Mouse (Mus musculus) thymus, postnatal 4 days (tissue): ENCODE data around the gene Wnt1.
A peak's percentile ranks its signal among the peaks of the same experiment; 100 is the strongest.

Source experiments
- DNase-seq: peaks from one replicate; pipeline ENCODE4 v3.0.0; 2021

The Wnt1 gene

GRCm38 (mm10) chr15:98778191-98778770 is 11.4 kb upstream of the Wnt1 start:
- no peak for DNase-seq

DNA sequence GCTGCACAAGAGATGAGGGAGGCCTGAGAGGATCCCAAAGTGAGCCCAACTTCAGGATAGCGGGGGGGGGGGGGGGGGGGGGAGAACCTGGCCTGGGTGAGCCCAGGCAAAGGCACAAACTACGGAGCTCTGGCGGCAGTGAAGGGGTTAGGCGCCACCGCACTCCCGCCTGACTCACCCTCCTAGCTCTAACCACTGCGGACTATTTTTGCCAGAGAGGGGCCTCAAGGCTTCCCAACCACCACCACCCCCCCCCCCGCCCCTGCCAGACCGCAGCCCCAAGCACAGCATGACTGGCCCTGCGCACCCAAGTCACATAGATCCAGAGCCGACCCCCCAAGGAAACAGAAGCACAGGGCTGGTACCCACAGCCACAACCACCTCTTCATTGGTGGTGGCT is 10.9 kb upstream of the Wnt1 start:
- no peak for DNase-seq

DNA sequence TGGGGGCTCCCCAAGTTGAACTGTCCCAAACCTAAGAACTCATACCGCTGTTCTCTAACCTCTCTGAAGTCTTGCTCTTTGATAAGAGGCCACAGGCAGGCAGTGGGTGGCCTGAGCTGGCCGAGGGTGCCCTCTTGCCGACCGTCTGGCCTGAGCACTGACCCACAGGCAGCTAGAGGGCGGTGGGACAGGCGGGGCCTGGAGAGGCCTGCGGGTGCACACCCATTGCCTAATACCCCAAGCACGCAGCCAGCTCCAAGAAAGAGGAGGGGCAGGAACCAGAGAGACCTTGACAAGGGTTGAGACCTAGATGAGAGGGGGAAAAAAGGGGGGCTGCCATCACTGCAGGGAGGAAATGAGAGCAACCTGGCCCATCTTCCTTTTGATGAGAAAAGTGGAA is 9.6 kb upstream of the Wnt1 start:
- no peak for DNase-seq

- DNase-seq = peak; percentile 64
Measured at GRCm38 (mm10) chr15:98780573-98780972, 9.1 kb upstream of the Wnt1 start.

GRCm38 (mm10) chr15:98781166-98781565 is 8.5 kb upstream of the Wnt1 start:
- DNase-seq = no peak

GRCm38 (mm10) chr15:98785744-98786143 is 3.9 kb upstream of the Wnt1 start:
- DNase-seq = peak; percentile 71

- DNase-seq = no peak
Measured at GRCm38 (mm10) chr15:98787930-98788329, 1.7 kb upstream of the Wnt1 start.

GRCm38 (mm10) chr15:98788972-98789660 is 541 bp upstream of the Wnt1 start:
- no peak for DNase-seq

DNA sequence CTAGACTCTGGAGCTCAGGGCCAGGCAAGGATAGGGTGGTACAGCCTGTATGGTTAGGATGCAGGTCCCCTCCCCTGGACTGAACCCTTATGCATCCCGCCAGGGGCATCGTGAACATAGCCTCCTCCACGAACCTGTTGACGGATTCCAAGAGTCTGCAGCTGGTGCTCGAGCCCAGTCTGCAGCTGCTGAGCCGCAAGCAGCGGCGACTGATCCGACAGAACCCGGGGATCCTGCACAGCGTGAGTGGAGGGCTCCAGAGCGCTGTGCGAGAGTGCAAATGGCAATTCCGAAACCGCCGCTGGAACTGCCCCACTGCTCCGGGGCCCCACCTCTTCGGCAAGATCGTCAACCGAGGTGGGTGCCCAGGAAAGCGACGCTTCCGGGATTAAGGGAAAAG is 1.1 kb downstream of the Wnt1 start:
- peak; percentile 38 for DNase-seq

- DNase-seq = no peak
Measured at GRCm38 (mm10) chr15:98791221-98791620, 1.6 kb downstream of the Wnt1 start.

DNA sequence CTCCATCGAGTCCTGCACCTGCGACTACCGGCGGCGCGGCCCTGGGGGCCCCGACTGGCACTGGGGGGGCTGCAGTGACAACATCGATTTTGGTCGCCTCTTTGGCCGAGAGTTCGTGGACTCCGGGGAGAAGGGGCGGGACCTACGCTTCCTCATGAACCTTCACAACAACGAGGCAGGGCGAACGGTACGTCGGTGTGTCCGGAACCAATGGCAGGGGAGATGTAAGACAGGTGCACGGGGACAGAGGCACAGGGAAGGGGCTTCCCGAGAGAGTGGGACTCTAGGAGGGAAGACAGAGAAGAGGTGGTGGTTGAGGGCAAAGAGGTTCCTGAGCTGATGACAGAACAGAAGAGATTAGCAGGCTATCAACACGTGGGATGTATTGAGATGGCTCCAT is 2.1 kb downstream of the Wnt1 start:
- peak; percentile 42 for DNase-seq

GRCm38 (mm10) chr15:98792233-98793020 is 2.8 kb downstream of the Wnt1 start:
- peak; percentile 28 for DNase-seq

DNA sequence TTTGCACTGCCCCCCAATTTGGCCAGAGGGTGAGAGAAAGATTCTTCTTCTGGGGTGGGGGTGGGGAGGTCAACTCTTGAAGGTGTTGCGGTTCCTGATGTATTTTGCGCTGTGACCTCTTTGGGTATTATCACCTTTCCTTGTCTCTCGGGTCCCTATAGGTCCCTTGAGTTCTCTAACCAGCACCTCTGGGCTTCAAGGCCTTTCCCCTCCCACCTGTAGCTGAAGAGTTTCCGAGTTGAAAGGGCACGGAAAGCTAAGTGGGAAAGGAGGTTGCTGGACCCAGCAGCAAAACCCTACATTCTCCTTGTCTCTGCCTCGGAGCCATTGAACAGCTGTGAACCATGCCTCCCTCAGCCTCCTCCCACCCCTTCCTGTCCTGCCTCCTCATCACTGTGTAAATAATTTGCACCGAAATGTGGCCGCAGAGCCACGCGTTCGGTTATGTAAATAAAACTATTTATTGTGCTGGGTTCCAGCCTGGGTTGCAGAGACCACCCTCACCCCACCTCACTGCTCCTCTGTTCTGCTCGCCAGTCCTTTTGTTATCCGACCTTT is 3.6 kb downstream of the Wnt1 start:
- DNase-seq = no peak

DNA sequence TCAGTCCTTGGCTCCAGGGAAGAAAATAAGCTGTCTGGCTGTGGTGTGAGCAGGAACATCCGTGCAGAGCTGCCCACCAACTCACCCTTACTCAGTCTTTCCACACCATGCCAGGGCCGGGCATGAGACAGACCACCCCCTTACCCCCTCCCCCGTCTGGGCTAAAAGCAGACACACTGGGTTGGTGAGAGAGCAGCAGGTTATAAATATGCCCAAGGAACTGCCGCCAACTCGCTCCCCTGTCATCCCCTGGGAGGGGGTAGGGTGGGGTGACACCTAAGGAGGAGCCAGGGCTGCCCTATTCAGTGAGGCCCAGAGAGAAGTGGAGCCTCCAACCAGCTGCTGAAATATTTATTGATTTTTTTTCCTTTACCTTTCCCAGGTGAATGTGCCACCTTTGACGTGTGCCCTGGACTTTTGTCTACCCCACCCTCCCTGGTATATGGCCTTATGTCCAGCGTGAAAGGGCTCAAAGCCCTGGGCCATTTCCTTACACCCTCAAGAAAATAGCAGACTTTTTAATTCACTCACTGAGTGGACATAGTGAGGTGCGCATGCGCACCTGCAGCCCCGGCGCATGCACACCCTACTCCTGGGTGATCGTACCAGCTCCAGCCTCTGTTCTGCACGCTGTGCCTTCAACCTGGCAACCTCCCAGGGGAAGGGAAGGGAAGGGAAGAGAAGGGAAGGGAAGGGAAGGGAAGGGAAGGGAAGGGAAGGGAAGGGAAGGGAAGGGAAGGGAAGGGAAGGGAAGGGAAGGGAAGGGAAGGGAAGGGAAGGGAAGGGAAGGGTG is 7.3 kb downstream of the Wnt1 start:
- DNase-seq = no peak

DNA sequence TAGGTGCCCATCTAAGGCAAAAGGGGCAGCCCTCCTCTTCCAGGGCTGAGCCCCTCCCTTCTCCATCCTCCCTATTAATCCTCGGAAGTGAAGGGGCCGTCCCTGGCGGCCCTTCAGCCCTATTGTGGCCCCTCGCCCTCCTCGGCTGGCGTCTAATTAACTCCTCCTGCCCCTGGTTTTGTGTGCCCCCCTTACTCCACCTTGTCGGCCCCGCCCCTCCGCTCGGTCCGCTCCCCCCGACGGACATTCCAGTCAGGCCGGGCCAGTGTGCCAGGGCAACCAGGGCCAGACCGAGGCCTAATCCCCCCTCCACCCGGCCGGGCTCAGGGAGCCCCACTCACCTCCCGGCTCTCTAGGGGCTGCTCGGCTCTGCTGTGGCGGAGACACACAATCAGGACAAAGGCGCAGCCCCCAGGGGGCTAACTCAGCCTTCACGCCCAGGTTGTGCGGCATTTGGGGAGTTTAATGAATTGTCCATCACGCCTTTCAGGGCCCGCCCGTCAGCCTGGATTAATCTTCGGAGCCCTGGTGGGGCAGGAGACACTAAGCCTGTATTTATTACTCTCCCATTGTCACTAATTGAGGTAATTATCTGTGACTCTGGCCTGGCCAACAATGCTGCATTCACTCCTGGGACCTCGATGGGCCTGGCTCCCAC is 8.3 kb downstream of the Wnt1 start:
- no peak for DNase-seq

DNA sequence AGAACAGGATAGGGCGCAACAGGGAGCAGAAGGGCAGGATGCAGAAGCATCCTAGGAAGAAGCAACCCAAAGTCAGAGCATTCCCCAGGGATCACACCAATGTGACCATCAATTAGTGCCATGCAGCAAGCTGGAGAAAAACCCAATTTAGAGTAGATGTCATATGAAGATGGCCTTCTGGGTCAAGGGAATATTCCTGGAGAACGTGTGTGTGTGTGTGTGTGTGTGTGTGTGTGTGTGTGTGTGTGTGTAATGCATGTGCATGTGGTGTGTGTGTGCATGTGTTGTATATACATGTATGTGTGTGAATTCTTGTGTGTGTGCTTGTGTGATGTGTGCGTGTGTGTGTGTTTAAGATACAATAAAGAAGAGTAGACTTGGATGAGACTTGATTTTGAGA is 9.2 kb downstream of the Wnt1 start:
- no peak for DNase-seq

- DNase-seq = peak; percentile 88
Measured at GRCm38 (mm10) chr15:98799396-98799795, 9.7 kb downstream of the Wnt1 start.

- DNase-seq = no peak
Measured at GRCm38 (mm10) chr15:98802926-98803325, 13.3 kb downstream of the Wnt1 start.

GRCm38 (mm10) chr15:98804054-98804453 is 14.4 kb downstream of the Wnt1 start:
- peak; percentile 90 for DNase-seq

- DNase-seq = peak; percentile 74
Measured at GRCm38 (mm10) chr15:98805324-98806040, 15.8 kb downstream of the Wnt1 start.

DNA sequence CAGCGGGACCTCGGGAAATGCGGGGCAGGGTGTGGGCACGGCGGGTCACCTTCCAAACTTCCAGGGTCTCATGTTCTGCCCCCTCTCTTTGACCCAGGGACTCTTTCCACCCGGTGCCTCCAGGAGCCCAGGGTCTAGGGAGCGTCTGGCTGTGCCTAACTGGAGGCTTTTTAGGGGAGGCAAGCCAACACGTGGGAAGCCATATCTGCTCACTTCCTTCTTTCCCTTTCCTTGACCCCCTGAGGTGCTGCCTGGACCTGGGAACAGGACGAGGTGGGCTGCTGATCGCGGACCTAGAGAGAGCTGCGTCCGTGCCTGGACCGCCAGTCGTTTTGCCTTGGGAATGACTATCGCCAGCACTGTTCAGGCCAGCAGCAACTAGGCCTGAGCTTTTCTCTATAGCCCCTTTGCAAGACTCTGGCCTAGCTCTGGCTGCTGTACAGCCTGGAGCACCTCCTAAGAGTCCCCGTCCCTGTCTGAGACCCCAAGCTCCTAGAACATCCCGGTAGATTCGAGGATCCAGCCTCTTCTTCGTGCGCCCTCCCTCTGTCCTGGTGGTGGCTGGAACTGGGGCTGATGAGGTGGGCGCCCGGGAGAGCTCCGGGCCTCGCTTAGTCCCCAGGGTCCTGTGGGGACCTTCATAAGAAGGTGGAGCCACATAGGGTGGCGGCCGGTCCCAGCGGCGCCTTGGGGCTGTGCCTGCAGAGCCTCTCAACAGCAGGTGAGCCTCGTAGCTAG is 16.6 kb downstream of the Wnt1 start:
- no peak for DNase-seq
